Mouse (Mus musculus) G1E (cell line): Measurements from ENCODE around the gene Ptpn14.

ENCODE experiments used
- CTCF ChIP-seq: IDR thresholded peaks from 2 replicates; pipeline ENCODE4 v1.5.1; 2012; ENCODE audit warnings: low read depth, low read length, inconsistent platforms, mixed read lengths
- GATA1 ChIP-seq: IDR thresholded peaks from 2 replicates; pipeline ENCODE4 v1.6.1; 2012; ENCODE audit warnings: borderline replicate concordance, low read length, inconsistent platforms, mixed read lengths
- GATA2 ChIP-seq: IDR thresholded peaks from 2 replicates; pipeline ENCODE4 v1.6.1; 2012; ENCODE audit warnings: low read depth, low read length, inconsistent platforms, borderline replicate concordance
- POLR2AphosphoS5 ChIP-seq: IDR thresholded peaks from 2 replicates; pipeline ENCODE4 v1.6.1; 2012; ENCODE audit warnings: low read depth, low read length, inconsistent platforms; ENCODE audit not compliant: insufficient replicate concordance
- TAL1 ChIP-seq: conservative IDR thresholded peaks from 2 replicates; pipeline ENCODE4 v1.6.1; 2012; ENCODE audit warnings: low read depth, low read length, inconsistent platforms, mixed read lengths

DNA sequence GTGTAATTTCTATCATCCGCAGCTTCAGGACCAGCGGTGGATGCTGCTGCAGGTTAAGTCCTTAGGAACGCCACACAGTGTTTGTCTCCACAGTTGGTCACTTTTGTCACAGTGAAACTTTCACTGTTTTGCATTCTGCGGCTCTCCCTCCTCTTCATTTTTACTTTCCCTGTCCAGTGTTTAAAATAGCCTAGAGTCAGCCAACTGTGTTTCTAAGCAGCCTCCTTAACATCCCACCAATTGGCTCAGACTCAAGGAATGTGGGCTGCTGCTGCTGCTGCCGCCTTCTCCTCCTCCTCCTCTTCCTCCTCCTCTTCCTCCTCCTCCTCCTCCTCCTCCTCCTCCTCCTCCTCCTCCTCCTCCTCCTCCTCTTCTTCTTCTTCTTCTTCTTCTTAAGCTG, 22.2 kb downstream of the Ptpn14 start:
- TF ChIP-seq TAL1 (no peak), CTCF (no peak), GATA1 (no peak), GATA2 (no peak), POLR2AphosphoS5 (no peak)
